Mouse (Mus musculus): Measurements from ENCODE around the gene Auts2.
"Not testable (repeated sequence)": the region's sequence is repeated elsewhere in the genome, so short reads cannot be mapped to it uniquely, and the experiment has no call there.

Auts2 gene

GRCm38 (mm10) chr5:132543118-132544071, at the start of gene Auts2:
Gene Auts2 (minus strand): TSS chr5:132543344.
- in situ Hi-C loops (cut with MboI; ENCODE audit: low sequenced_read_pairs) = no loop called here

- in situ Hi-C loops (cut with MboI; ENCODE audit: low sequenced_read_pairs) = no loop called here
Measured at GRCm38 (mm10) chr5:132591721-132592695, 48.9 kb upstream of the Auts2 start.

GRCm38 (mm10) chr5:132579774-132580173, 36.6 kb upstream of the Auts2 start:
- in situ Hi-C loops (cut with MboI; ENCODE audit: low sequenced_read_pairs) = no loop called here

- in situ Hi-C loops (cut with MboI; ENCODE audit: low sequenced_read_pairs) = not testable (repeated sequence)
Measured at GRCm38 (mm10) chr5:132560771-132561170, 17.6 kb upstream of the Auts2 start.

- in situ Hi-C loops (cut with MboI; ENCODE audit: low sequenced_read_pairs) = no loop called here
Measured at GRCm38 (mm10) chr5:132545761-132546160, 2.6 kb upstream of the Auts2 start.

GRCm38 (mm10) chr5:132544176-132544995, 1.2 kb upstream of the Auts2 start:
- in situ Hi-C loops (cut with MboI; ENCODE audit: low sequenced_read_pairs) = no loop called here

GRCm38 (mm10) chr5:132542381-132543020, 643 bp downstream of the Auts2 start:
- in situ Hi-C loops (cut with MboI; ENCODE audit: low sequenced_read_pairs) = no loop called here

- in situ Hi-C loops (cut with MboI; ENCODE audit: low sequenced_read_pairs) = no loop called here
Measured at GRCm38 (mm10) chr5:132541951-132542350, 1.2 kb downstream of the Auts2 start.

- in situ Hi-C loops (cut with MboI; ENCODE audit: low sequenced_read_pairs) = no loop called here
Measured at GRCm38 (mm10) chr5:132541371-132541931, 1.7 kb downstream of the Auts2 start.

GRCm38 (mm10) chr5:132540841-132541311, 2.3 kb downstream of the Auts2 start:
- in situ Hi-C loops (cut with MboI; ENCODE audit: low sequenced_read_pairs) = no loop called here

GRCm38 (mm10) chr5:132537475-132537874, 5.7 kb downstream of the Auts2 start:
- in situ Hi-C loops (cut with MboI; ENCODE audit: low sequenced_read_pairs) = no loop called here

- in situ Hi-C loops (cut with MboI; ENCODE audit: low sequenced_read_pairs) = no loop called here
Measured at GRCm38 (mm10) chr5:132526395-132526794, 16.7 kb downstream of the Auts2 start.

GRCm38 (mm10) chr5:132521358-132521873, 21.7 kb downstream of the Auts2 start:
- in situ Hi-C loops (cut with MboI; ENCODE audit: low sequenced_read_pairs) = no loop called here

GRCm38 (mm10) chr5:132517879-132518278, 25.3 kb downstream of the Auts2 start:
- in situ Hi-C loops (cut with MboI; ENCODE audit: low sequenced_read_pairs) = no loop called here

- in situ Hi-C loops (cut with MboI; ENCODE audit: low sequenced_read_pairs) = no loop called here
Measured at GRCm38 (mm10) chr5:132514521-132514920, 28.6 kb downstream of the Auts2 start.

- in situ Hi-C loops (cut with MboI; ENCODE audit: low sequenced_read_pairs) = no loop called here
Measured at GRCm38 (mm10) chr5:132513206-132513605, 29.9 kb downstream of the Auts2 start.

GRCm38 (mm10) chr5:132509464-132509885, 33.7 kb downstream of the Auts2 start:
- in situ Hi-C loops (cut with MboI; ENCODE audit: low sequenced_read_pairs) = no loop called here

- in situ Hi-C loops (cut with MboI; ENCODE audit: low sequenced_read_pairs) = no loop called here
Measured at GRCm38 (mm10) chr5:132504893-132505292, 38.3 kb downstream of the Auts2 start.

GRCm38 (mm10) chr5:132503431-132503830, 39.7 kb downstream of the Auts2 start:
- in situ Hi-C loops (cut with MboI; ENCODE audit: low sequenced_read_pairs) = no loop called here

All from CH12F3 (cell line).